Mouse (Mus musculus) forelimb bud, embryonic 11.5 days (tissue): Measurements from ENCODE around the gene Zmiz1.

Experiments used
- DNase-seq: peaks from one replicate; pipeline ENCODE4 v3.0.0-alpha.2; 2012; ENCODE audit warnings: low read depth, low spot score

The Zmiz1 gene

DNA sequence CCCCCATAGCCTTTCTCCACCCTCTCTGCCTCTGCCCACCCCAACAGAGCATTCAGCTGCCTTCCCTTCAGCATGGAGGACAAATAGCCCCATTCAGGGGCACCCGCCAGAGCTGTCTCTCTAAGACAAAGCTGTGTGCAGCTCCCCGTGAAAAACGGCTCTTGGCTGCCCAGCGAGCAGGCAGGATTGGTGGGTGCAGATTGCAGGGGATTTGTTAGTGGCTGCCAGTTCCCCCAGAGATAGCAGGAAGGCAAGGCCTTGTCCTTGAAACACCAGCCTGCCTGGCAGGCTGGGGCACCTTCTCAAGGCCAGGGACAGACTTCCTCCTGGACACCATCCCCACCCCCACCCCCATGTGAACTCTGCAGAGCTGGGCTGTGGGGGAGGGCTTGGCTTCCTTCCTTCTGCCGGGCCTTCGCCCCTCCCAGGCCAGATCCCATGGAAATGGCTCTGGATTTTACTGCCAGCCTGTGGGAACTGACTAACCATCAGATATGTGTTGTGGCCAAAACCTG lies 128.6 kb downstream of the Zmiz1 start:
- no peak for DNase-seq

- DNase-seq, result no peak
These were observed 129.2 kb downstream of the Zmiz1 start for GRCm38 (mm10) chr14:25588156-25588555.

GRCm38 (mm10) chr14:25588946-25589937 lies 130.3 kb downstream of the Zmiz1 start:
- no peak for DNase-seq

DNA sequence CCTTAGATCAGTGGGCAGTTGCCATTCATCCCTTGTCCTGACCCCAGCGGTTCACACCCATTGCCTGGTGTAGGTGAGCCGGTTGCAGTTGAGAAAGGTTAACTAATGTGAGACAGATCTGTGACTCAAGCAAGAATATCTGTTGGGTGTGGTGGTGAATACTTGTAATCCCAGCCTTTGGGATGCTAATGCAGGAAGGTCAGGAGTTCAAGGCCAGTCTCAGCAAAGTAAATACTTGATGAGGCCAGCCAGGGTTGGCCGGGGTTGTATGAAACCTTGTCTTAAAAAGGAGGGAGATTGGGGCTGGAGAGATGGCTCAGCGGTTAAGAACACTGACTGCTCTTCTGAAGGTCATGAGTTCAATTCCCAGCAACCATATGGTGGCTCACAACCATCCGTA lies 132.0 kb downstream of the Zmiz1 start:
- DNase-seq, result no peak

DNA sequence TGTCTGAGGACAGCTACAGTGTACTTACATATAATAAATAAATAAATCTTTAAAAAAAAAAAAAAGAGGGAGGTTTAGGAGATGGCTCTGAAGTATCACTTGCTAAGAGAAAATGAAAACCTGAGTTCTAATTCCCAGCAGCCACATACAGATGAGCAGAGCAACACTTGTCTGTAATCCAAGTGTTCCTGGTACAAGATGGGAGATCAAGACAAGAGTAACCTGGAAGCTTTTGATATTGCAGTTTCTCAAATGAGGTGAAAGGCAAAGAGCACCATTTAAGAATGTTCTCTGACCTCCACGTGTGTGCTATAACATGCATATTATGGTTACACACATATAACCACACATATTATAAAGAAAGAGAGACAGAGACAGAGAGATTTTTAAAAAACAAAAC lies 132.4 kb downstream of the Zmiz1 start:
- no peak for DNase-seq

GRCm38 (mm10) chr14:25592522-25592921 lies 133.5 kb downstream of the Zmiz1 start:
- DNase-seq, result no peak

- no peak for DNase-seq
These were observed 134.9 kb downstream of the Zmiz1 start for GRCm38 (mm10) chr14:25593876-25594275.

DNA sequence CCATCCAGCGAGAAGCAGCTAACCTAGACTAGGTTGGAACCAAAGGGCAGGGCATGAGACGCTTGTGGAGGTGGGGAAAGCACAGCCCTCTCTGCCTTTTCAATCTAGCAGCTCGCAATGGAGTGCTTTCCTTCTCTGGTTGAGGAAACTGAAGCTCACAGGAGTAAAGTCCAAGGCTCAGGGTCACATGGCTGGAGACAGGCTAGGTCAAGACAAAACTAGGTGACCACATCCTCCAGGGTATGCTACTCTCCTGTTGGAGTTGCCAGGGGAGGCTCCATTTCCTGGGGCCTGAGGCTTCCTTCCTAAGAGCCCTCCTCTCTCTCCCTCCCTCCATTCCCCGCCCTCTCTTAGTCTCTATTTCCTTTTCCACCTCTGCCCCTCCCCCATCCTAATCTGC lies 135.6 kb downstream of the Zmiz1 start:
- no peak for DNase-seq

- no peak for DNase-seq
These were observed 140.0 kb downstream of the Zmiz1 start for GRCm38 (mm10) chr14:25598960-25599359.

DNA sequence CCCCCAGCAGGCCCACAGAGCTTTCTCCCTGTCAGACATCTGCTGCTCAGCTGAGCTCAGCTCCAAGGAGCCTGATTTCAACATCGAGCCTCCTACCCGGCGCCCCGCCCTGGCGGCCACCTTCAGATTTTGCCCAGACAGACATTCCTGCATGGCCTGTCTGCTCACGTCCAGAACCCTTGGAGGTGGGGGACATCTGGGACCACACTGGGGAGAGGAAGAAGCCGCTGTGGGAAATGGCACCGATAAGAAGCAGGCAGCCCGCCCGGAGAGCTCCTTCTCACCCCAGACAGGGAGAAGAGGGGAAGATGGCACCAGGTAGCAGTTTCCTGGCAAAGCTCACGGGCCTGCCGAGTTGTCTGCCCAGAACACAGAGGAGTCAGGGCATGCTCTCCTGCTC lies 140.9 kb downstream of the Zmiz1 start:
- DNase-seq, result no peak

- DNase-seq, result no peak
These were observed 141.4 kb downstream of the Zmiz1 start for GRCm38 (mm10) chr14:25600358-25600757.

DNA sequence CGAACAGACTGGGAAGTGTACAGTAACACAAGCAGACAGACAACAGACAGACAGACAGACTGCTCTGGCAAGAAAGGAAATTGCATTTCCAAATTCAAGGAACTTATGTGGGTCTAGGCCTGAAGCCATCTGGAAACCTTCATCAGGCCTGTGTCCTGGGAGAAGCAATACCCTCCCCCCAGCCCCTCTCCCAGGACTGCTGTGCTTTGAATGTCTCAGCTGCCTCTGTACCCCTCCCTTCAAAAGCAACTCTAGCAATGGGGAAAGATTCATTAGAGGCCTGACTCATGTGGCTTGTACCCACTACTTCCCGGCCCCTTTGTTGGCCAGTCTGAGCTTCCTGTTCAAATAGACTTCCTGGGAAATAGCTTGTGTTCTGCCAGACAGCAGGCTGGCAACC lies 142.0 kb downstream of the Zmiz1 start:
- no peak for DNase-seq

DNA sequence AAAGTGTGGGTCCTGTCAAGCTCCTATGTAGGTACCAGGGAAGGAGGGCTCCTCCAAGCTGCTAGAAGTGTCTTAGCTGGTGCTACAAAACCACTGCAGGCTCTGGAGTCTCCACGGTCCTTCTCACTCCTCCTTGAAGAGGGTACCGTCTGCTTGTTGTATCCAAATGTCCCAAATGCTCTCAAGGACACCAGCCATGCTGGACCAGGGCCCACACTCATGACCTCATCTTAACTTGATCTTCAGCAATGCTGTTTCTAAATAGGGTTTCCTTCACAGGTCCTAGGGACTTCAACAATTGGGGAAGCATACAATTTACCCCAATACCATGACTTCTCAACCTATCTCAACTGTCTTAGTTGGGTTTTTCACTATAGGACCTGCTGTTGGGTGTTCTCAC lies 143.0 kb downstream of the Zmiz1 start:
- no peak for DNase-seq

GRCm38 (mm10) chr14:25604395-25605142 lies 145.6 kb downstream of the Zmiz1 start:
- no peak for DNase-seq

- DNase-seq, result peak; percentile 47
These were observed 147.6 kb downstream of the Zmiz1 start for GRCm38 (mm10) chr14:25606372-25607140.

GRCm38 (mm10) chr14:25607141-25607967 lies 148.4 kb downstream of the Zmiz1 start:
- peak; percentile 70 for DNase-seq

GRCm38 (mm10) chr14:25607968-25608491 lies 149.0 kb downstream of the Zmiz1 start:
- peak; percentile 58 for DNase-seq

DNA sequence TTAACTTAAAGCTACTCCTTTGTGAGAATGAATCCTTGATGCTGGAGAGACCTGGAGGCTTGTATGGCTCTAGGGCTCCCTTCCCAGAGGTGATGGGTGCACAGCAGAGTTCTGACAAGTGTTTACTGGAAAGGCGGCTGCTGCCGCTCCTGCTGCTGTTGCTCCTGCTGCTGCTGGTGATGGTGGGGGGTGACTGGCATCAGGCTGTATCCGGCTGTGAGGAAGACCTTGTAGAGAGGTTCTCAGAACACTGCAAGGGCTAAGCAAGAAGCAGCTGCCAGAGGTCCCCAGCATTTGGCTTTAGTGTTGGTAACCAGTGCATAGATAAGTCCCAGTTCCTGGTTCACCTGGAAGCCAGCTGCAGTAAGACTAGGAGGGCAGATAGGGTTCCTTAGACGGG lies 149.6 kb downstream of the Zmiz1 start:
- no peak for DNase-seq

DNA sequence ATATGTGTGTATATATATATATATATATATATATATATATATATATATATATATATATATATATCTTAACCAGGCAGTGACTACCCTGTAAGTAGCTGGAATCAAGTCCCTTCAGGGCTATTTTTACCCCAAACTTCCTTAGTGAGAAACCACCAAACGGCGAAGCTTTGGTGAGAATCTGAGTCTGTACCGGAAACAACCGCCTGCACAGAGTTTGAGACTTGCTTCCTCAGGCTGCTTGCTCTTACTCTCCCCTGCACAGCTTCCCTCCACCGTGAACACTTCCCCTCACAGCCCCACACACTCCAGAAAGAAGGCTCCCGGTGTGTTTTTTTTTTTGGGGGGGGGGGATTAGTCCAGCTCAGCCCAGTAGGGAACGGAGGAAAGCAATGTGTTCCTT lies 150.4 kb downstream of the Zmiz1 start:
- no peak for DNase-seq

- DNase-seq, result no peak
These were observed 151.6 kb downstream of the Zmiz1 start for GRCm38 (mm10) chr14:25610396-25611158.
